Mouse (Mus musculus): ENCODE data around the gene Gm21860.
"Not testable (repeated sequence)": the region's sequence is repeated elsewhere in the genome, so short reads cannot be mapped to it uniquely, and the experiment has no call there.

GRCm38 (mm10) chrY:90742261-90743052, 12.2 kb downstream of the Gm21860 start:
- TF ChIP-seq CTCF, EP300 (IDR thresholded peaks at IDR 0.05; ENCODE audit: low read depth): not testable (repeated sequence)

All from liver, postnatal 0 days (tissue).